Mouse (Mus musculus): ENCODE results near the gene Slc46a1. TPM values are rescaled to one million over a fixed set of nuclear protein-coding genes. Genes with fewer than 3 reads are reported as not detected.

Gene Slc46a1
- polyA plus RNA-seq (2017; shearing (Covaris generic)): 1 to 10 TPM; 1.0 to 1.4 TPM

DNA sequence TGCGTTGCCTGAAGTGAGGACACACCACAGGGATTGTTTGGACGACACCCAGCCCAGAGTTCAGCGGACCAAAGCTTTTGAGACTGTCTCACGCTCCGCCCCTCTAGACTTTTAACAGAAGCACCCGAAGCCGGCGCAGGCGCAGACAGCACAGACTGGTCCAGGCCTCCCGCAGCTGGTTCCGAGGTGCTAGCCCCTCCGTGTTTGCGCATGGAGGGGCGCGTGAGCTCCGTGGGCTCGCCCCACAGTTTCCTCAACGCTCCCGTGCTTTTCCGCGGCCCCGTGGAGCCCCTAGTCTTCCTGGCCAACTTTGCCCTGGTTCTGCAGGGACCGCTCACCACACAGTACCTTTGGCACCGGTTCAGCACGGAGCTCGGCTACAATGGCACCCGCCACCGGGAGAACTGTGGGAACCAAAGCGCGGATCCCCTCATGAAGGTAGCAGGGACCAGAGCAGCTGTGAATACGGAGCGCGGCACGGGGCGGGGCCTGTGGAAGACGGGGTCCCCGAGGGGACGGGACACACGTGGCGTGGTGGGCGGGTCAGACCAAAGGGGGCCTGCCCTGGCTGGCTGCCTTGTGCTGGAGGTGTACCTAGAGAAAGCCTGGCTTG is at the start of gene Slc46a1:
Gene Slc46a1 (plus strand): TSS at position 130 of the 613 bp plus-strand sequence.
- no peak for ATAC-seq

DNA sequence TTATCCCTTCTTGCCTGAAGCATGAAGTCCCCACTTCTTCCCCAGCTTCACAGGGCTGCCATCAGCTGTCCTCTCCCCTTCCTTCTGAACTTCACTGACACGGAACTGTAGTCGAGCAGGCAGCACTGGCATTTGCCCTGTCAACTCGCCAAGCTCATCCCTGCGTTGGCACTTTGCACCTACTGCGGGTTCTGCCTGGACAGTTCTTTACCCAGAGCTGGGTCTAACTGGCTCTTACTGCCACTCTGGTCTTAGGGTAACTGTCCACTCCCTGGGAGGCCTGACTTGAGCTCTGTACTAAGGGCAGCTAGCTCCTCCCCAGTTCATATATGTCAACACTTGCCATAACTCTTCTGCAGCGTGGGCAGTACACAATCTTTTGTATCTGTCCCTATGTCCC is 48.6 kb upstream of the Slc46a1 start:
- no peak for ATAC-seq

DNA sequence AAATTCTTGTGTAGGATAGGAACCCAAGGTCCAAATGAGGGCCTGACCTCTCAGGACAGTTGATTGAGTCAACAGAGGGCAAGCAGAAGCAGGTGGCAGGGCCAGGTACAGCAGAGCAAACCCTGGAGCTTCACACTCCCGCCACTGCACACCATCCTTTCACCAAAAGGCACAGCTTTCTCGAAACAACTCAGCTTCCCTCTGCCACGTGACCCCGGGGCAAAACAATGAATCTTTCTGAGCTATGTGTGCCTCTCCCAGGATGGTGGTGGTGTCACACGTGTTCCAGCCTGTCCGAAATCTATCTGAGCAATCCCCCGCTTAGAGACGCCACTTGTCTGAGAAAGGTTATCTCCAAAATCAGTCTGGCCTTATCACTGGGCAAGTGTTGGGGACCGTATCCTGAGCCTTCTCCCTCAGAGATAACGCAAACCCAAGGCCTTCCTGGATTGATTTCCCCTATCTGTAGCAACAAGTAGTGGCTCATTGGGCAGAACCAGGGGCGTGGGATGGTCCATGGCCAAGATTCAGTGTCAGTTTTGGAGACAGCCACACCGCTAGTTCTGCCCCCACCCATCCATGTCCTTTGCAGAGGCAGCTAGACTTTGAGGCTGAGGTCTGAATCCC is 45.1 kb upstream of the Slc46a1 start:
- ATAC-seq: no peak

DNA sequence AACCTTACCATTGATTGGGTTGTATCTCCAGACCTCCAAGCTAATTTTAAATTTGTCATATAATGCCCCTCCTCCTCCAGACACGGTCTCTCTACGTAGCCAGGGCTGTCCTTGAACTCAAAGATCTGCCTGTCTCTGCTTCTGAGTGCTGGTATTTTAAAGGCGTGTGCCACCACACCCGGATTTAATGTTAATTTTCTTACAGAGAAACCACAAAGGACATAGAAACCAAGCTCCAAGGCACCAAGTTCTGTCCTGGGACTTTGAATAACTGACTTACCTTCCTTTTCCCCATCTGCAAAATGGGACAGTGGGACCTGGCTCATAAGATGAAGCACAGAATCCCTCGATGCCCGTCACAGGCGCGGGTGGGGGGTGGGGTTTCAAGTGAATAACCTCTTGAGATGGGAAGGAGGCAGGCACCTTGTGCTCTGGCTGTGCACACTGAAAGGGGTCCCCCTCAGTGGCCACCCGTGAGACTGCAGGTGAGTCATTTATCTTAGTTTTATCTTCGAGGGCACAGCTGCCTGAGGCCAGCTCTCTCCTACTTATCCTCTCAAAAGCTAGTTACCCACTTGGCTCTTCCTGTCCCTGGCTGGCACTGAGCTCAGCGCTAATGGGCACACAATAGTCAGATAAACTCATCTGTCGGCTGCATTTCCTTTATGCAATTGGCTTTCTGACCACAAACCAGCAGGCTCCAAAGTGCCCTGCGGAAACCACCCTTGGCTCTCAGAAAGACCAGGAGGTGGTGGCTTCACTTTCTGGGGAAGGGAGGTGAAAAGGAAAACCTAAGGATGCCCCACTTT is 44.1 kb upstream of the Slc46a1 start:
- ATAC-seq: no peak

DNA sequence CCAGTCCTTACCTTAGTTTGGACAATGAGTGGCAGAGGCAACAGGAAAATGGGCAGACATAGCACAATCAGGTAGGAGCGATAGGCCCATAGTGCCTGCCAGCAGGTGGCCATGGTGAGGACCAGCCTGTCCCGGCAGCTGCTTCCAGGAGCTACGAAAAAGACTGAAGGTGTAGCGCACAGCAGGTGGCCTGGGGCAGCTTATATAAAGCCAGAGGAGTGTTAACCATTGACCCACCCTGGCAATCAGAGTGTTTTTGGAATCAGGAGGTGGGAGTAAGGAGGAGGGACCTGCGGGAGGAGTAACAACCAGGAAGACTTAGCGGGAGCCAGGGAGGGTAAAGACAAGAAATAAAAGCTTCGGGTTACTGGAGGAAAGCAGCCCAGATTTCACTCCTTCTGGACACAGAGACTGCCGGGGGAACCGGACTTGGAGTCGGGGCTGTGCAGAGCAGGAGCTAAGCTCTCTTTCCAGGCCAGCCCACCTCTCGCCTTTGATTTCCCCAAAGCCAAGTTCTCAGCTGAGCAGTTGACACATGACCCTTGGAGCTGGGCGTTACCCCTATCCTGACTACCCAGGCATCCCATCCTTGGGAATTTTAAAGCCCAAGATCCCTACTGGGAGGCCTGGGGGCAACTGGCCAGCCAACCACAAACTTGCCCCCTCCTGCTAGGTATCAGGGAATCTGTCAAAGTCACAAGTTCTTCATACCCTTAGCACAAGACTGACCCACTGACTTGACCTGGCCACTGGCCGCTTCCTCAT is 43.3 kb upstream of the Slc46a1 start, which contains the start of gene Slc13a2:
Gene Slc13a2 (minus strand): TSS at position 163 of the 765 bp plus-strand sequence.
- ATAC-seq: no peak

DNA sequence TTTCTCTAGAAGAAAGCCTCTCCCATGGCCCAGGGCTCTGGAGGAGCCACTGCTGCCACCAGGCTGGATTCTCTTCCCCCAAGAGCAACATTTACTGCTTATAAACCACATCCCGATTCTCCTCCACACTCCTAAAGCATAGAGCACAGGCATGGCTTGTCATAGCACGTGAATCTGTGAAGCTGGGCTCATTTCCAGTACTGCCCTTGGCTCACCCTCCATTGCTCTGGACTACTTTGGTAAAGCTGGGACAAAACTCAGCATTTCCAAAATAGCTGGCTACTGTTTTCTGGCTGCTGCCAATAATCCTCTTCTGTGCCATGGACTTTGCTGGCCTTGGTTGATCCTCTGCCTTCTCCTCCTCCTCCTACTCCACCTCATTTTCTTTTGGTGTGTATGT is 41.1 kb upstream of the Slc46a1 start:
- no peak for ATAC-seq

DNA sequence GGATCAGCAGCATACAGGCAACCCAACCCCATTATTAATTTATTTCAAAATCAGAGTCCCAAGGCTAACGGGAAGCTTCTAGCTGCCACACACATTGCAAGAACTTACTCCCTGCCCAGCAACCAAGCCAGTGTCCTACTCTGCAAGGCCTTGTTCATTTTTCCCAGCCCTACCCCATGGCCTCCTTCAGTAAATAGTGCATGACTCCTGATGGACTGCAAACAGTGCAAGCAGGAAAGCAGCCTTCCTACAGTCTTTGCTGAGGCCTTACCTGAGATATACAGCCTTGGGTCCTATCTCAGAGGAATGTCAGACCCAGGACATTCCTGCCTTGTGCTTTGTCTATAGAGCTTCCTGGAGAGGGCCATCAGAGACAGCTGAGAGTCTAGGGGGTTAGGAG is 39.9 kb upstream of the Slc46a1 start:
- no peak for ATAC-seq

DNA sequence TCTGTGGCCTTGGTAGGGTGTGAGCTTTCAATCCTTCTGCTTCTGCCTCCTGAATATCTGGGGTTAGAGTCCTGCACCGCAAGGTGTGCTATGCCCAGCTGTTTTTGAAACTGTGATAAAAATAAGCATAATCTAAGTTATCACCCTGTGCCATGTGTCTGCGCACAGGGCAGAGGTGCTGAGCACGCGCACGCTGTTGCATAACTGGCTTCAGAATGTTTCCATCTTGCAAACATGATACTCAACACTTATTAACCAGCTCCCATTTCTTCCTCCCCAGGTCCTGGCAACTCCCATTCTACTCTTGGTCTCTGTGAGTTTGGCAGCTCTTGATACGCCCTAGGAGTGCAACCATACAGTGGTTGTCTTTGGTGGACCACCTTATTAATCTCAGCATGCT is 37.8 kb upstream of the Slc46a1 start:
- no peak for ATAC-seq

DNA sequence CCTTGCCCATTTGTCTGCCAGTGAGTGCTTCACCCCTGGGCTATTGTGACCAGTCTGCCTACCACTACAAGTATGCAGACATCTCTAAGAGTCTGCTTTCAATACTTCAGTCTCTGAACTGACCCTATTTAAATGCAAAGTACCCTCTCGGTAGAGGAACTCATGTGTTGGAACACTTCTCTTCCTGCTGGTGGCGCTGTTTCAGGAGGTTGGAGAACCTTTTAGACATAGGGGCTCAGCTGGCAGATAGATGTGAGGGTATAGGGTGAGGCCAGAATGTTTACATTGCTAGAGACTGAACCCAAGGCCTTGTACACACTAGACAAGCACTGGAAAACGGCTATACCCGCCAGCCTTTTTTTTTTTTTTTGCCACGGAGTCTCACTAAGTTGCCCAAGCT is 37.2 kb upstream of the Slc46a1 start:
- no peak for ATAC-seq

DNA sequence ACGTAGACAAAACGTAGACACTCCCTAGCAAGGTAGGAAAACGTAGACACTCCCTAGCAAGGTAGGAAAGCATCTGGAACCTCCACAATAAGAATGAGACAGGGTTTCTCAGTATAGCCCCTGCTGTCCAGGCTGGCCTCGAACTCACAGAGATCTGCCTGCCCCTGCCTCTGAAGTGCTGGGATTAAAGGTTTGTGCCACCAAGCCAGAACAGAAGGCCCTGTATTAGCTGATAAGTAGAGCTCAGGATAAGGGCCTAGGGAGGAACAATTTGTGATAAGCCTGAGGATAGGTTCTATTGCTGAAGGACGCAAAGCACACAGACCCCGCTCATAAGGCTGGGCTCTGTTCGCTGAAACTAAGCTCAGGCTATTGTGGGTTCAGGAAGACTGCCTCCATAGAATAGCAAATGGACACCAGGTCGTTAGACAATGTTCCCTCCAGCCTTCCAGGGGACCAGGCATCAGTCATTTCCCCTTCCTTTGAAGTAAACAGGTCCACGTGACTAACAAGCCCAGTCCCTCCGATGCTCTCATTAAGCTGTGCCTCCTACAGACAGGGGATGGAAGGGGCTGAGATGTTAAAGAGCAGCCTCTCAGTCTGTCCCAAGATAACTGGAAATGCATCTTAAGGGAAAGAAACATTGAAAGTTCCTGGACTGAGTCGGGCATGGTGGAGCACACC is 35.2 kb upstream of the Slc46a1 start:
- ATAC-seq: no peak

DNA sequence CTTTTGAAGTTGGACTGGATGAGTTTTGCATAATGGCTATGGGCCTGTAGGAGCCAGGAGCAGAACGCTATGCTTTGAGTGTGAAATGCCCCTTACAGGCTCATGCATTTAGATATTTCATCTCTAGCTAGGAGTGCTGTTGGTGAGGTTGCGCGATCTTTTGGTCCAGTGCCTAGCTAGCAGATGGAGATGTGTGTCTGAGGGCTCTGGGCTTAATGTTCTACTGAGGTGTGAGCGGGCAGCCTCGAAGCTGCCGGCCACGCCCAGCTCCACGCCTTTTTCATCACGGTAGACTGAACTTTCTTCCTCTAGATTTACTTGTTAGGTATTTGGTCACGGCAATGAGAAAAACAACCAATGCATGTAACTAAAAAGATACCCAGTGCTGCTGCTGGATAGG is 34.3 kb upstream of the Slc46a1 start:
- no peak for ATAC-seq

DNA sequence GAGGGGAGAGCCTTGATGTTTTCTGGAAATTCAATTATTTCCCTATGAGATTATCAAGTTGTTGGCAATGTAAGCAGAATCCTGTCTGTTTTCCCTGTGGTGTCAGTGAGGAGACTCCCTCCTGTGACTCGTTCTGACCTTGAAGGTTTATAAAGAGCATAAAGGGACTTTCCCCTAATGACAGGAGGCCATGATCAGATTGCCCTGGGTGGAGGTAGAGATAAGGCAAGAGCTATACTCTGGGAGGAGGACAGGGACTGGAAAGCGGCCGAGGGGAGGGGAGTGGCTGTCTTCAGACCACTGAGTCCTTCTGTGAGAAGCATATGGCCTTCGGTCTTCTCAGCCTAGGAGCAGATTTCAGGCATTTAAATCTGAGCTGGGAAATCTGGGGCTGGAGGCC is 31.4 kb upstream of the Slc46a1 start:
- ATAC-seq: no peak

DNA sequence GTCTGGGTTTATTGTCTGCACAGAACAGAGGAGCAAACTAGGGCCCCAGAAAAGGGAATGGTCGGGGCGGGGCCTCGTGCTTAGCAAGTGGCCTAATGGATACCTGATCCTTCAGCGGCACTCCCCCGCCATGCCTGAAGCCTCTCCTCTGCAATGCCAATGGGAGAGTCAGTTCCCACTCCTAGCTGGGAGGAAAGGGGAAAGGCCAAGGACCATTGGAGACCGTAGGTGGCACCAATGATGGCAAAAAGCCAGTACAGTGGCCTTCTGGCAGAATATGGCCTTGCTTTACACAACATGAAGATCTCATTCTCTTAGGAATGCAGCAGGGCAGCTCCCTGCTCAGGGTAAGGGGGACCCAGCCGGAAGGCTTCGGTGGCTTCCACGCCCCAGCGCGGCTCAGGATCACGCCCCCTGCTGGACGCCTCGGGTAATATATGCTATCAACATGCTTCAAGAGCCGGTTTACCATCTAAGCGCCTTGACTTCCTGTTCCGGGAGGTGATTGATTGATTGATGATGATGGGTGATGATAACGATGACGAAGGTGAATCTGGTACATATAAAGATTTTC is 29.6 kb upstream of the Slc46a1 start:
- no peak for ATAC-seq

DNA sequence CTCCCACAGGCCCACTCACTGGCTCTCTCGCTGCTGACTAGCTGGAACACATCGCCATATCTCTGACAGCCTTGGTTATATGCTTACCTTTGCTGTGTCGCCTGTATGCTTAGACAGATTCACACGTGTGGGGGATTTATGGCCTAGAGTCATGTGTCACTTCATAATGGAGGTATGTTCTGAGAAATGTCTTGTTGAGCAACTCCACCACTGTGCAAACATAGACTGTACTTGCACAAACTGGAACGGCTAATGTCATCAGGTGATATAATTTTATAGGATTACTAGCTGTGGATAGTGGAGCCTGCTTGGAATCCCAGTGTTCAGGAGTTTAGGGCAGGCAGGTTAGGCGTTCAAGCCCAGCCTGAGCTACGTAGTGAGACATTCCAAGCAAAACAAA is 28.3 kb upstream of the Slc46a1 start:
- ATAC-seq: no peak

DNA sequence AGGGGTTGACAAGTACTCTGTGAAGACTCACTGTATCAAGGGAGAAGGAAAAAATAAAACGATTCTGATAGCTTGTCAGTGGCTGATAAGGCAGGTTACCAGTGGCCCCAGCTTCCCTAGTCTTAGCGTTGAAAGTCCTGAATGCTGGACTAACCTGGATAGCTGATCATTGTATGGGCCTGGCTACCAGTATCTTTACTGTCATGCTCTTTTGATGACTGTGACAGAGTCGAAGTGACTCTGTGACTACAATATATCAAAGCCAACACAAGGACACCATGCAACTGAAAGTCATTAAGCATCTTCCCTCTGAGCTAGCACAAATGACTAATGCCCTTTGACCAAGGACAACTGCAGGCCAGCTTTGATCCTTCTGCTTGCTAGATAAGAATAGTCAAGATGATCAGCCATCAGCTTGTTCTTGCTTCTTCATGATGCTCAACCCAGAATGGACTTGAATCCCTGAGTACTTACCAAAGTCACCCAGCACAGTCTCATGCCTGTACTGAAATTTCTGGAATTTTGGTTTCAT is 27.0 kb upstream of the Slc46a1 start:
- ATAC-seq: no peak

DNA sequence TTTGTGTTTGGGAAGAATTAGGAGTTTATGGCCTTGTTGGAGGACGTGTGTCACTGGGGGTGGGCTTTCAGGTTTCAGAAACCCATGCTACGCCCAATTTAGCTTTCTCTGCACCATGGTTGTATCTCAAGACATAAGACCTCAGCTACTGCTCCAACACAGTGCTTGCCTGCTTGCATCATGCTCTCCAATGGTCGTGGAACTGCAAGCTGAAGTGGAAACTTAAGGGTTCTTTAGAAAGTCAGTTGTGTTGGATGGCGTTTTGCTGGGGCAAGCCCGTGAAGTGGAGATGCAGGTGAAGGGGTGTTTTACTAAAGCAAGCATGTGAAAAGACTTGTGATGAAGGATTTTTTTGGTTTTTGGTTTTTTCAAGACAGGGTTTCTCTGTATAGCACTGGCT is 22.4 kb upstream of the Slc46a1 start:
- ATAC-seq: no peak

DNA sequence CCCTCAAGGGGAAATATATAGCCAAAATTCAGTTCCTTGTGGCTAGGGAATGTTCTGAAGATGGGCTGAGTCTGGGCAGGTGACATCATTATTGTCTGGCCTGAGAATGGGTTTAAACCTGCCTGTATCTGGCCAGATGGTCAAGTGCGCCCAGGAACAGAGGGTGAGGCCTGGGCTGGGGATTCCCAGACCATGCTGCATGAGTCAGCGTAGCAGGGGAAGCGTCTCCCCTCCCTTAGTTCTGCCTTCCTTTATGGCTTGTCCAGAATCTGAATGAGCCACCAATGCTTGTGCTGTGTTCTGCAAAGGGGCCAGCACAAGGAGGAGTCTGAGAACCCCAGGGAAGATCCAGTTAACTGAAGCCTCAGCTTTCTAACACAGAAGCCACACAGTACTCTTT is 18.3 kb upstream of the Slc46a1 start:
- no peak for ATAC-seq

DNA sequence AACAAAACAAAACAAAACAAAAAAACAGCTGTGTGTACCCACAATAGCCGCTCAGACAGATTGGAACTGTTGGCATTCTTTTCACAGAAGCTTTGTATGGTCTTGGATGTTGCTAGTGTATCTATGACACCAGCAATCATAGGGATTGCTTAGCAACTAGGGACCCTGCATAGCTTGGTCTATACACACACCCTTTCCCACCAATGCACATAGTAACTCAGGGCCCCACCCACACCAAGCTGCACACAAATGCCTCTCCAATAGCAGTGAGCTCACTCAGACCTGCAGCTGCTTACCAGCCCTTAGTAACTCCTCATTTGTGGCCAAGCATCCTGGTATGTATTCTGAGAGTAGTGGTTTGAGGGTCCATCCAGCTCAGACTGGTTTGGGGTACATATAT is 17.3 kb upstream of the Slc46a1 start:
- ATAC-seq: no peak

DNA sequence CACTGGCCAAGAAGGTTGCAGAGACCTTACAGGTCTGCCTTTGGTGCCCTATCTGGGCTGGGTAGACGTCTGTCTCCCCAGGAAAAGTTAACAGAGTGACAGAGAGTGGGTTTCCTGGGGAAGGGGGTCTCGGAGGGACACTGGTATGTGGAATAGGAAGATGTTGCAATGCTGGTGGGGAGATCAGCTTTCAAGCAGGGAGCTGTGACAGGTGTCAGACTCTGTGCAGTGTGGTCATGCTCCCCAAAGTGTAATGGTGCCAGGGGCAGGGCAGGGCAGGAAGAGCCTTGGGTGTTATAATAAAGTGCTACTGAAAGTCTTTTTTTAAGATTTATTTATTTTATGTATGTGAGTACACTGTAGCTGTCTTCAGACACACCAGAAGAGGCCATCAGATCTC is 15.2 kb upstream of the Slc46a1 start:
- no peak for ATAC-seq

DNA sequence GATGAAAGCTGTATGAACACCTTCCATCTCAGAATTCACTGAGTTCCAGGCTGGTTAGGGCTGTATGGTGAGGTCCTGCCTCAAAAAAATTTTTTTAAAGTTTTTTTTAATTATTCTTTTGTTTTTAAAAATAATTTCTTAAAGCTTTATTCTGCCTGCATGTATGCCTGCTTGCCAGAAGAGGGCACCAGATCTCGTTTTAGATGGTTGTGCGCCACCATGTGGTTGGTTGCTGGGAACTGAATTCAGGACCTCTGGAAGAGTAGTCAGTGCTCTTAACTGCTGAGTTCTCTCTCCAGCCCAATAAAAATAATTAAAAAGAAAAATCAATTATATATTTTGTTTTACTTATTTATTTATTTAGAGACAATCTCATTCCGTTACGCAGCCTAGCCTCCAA is 11.8 kb upstream of the Slc46a1 start:
- no peak for ATAC-seq

DNA sequence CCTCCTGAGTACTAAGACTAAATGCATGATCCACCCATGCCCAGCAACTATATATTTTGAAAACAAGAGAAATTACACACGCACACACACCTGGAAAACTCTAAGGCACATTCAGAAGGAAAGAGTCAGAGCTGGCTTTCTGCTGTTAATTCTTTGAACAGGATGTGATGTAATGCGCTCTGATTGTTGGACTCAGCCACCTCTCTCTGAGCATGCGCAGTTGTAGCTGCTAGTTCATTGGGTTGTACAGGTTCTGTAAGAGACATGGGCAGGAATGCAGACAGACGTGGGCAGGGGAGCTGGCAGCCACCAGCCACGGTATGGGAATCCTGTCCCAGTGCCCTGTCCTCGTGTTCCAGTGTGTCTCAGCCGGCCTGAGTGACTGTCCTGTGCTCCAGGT is 11.2 kb upstream of the Slc46a1 start:
- ATAC-seq: no peak

DNA sequence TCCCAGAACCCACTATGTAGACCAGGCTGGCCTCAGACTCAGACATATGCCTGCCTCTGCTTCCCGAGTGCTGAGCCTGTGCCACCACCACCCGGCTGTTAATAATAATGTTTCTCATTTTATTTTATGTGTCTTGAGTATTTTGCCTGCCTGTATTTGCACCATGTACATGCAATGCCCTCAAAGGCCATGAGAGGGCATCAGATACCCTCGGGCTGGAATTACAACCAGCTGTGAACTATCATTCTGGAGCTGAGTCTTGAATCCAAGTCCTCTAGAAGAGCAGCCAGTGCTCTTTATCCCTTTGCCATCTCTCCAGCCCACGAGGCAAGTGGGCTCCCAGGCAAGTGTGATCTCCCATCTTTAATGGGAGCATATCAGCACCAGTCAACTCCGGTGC is 10.2 kb upstream of the Slc46a1 start:
- ATAC-seq: no peak

Measured in activated CD4-positive, CD25-positive, alpha-beta regulatory T cell, adult 4 months (primary cell).